In the genomic region with DNA sequence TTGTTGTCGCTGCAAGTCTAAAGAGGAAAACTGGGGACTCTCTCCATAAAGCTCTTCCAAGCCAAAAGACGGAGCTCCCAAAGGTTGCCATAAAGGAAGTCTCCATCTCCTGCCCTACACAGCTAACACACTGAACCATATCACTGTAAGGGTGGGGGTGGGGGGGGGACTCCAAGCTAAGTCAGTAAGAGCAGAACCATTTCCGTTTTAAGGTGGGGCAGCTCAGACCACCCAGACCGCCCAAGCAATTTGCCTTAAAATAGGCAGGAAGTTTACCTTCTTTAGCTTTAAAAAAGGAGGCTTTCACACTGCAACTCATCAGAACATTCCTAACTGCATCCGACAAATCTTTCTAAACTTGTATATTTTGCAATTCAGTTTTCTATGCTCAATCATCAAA, we compare ENCODE assay signal across 28 mouse cellular contexts. TPM values are rescaled to one million over a fixed set of nuclear protein-coding genes. Genes with fewer than 3 reads are reported as not detected.
"Had no signal": no experiment of that assay in that cellular context is flagged by ENCODE, and none has a peak within 500 bp of the region (broad histone marks: within the 10 kb centered on the region; RNA-seq: fewer than 3 reads in every experiment).

No protein-coding gene starts in this region.

- H3K4me3 ChIP-seq: gastrocnemius, adult 2 months; heart, adult 2 months; heart, embryonic 13.5 days; heart, embryonic 15.5 days; hindbrain, embryonic 10.5 days; hindbrain, embryonic 12.5 days; intestine, embryonic 15.5 days; layer of hippocampus, adult 2 months; left cerebral cortex, adult 2 months; limb, embryonic 10.5 days; limb, embryonic 12.5 days; liver, embryonic 13.5 days had no signal

- ATAC-seq: hindbrain, embryonic 16.5 days; inflammation-experienced regulatory T-cells, adult 6 months; intestine, embryonic 15.5 days; intestine, postnatal 0 days had no signal

- H3K27me3 ChIP-seq: heart, embryonic 13.5 days; heart, embryonic 15.5 days; hindbrain, embryonic 12.5 days; intestine, embryonic 15.5 days; limb, embryonic 12.5 days; liver, embryonic 13.5 days had no signal

- DNase-seq: gastrocnemius, adult 2 months; gastrocnemius, postnatal 10 days; gastrocnemius, postnatal 25 days; heart, adult 2 months; heart, postnatal 14 days; heart, postnatal 4 days; kidney, adult 18-20 months; kidney, adult 8-10 months; kidney, postnatal 10 days; kidney, postnatal 25 days; kidney, postnatal 4 days; liver; liver, embryonic 13.5 days had no signal

- H3K4me2 ChIP-seq: heart, embryonic 11.5 days; heart, embryonic 13.5 days; heart, embryonic 15.5 days; hindbrain, embryonic 12.5 days; hindbrain, embryonic 14.5 days; intestine, embryonic 15.5 days; limb, embryonic 12.5 days; liver, embryonic 11.5 days; liver, embryonic 13.5 days had no signal

- H3K27ac ChIP-seq: gastrocnemius, adult 2 months; heart, adult 2 months; heart, embryonic 13.5 days; heart, embryonic 15.5 days; hindbrain, embryonic 10.5 days; hindbrain, embryonic 12.5 days; hindbrain, embryonic 14.5 days; intestine, embryonic 15.5 days; layer of hippocampus, adult 2 months; left cerebral cortex, adult 2 months; limb, embryonic 10.5 days; limb, embryonic 12.5 days; liver, embryonic 13.5 days had no signal

- H3K9ac ChIP-seq: heart, embryonic 13.5 days; heart, embryonic 15.5 days; hindbrain, embryonic 12.5 days; hindbrain, embryonic 14.5 days; intestine, embryonic 15.5 days; limb, embryonic 12.5 days; liver, embryonic 13.5 days had no signal

- H3K9me3 ChIP-seq: heart, embryonic 13.5 days; heart, embryonic 15.5 days; hindbrain, embryonic 10.5 days; hindbrain, embryonic 12.5 days; intestine, embryonic 15.5 days; limb, embryonic 10.5 days; limb, embryonic 12.5 days; liver, embryonic 13.5 days had no signal

- H3K36me3 ChIP-seq: heart, embryonic 13.5 days; heart, embryonic 15.5 days; hindbrain, embryonic 10.5 days; hindbrain, embryonic 12.5 days; intestine, embryonic 15.5 days; limb, embryonic 10.5 days; limb, embryonic 12.5 days; liver, embryonic 13.5 days had no signal

RNA-seq across cellular contexts. Expression of a gene that starts 52.1 kb away (rescaled TPM):
- polyA plus RNA-seq: inflammation-experienced regulatory T-cells, adult 6 months; intestine, embryonic 15.5 days; intestine, postnatal 0 days; limb, embryonic 12.5 days had no signal
